Mouse (Mus musculus) inflammation-experienced regulatory T-cells (primary cell): ENCODE measurements around the gene Rilp. TPM values are rescaled to one million over a fixed set of nuclear protein-coding genes. Genes with fewer than 3 reads are reported as not detected.

ENCODE experiments used
- polyA plus RNA-seq, 2 experiments: library from polyadenylated mRNA; unstranded; fragments of 100-300 nt; shearing (Covaris generic); gene quantifications; one replicate each; pipeline ENCODE4 v1.2.1; 2017

Gene Rilp
- polyA plus RNA-seq: under 1 TPM; 0.24 to 0.40 TPM

DNA sequence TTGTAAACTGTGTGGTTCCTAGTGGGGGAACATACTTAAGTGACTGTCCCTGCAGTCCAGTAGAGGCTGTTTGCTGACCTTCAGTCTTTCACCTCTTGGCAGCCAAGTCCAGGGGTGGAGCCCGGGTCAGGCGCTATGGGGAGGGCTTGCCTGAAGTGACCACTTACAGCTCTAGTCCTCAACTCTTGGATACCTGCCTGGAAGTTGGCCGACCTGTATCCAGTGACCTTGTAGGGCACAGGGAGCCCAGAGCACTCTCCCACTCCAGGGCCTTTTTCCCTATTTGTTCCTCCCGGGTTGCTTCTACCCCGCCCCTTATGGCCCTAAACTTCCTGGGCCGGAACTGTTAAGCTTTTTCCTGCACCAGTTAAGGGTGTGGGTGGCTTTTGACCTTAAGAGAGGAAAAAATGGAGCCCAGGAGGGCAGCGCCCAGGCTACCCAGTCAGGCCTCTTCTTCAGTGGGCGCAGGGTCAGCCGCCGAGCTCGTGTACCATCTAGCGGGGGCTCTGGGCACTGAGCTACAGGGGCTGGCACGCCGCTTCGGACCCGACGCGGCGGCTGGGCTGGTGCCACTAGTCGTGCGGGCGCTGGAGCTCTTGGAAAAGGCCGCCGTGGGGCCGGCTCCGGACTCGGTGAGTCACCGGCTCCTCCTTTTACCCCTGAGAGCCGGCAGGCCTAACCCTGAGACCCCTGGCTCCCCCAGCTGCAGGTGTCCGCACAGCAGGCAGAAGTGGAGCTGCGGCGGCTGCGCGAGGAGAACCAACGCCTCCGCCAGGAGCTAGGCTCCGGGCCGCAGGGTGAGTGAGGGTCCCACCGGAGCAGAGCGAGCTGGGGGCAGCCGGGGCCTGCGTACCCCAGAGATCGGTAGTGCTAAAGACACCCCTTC is at the start of gene Rilp:
Rilp (plus strand) TSS at position 354 of the 886 bp plus-strand sequence.

DNA sequence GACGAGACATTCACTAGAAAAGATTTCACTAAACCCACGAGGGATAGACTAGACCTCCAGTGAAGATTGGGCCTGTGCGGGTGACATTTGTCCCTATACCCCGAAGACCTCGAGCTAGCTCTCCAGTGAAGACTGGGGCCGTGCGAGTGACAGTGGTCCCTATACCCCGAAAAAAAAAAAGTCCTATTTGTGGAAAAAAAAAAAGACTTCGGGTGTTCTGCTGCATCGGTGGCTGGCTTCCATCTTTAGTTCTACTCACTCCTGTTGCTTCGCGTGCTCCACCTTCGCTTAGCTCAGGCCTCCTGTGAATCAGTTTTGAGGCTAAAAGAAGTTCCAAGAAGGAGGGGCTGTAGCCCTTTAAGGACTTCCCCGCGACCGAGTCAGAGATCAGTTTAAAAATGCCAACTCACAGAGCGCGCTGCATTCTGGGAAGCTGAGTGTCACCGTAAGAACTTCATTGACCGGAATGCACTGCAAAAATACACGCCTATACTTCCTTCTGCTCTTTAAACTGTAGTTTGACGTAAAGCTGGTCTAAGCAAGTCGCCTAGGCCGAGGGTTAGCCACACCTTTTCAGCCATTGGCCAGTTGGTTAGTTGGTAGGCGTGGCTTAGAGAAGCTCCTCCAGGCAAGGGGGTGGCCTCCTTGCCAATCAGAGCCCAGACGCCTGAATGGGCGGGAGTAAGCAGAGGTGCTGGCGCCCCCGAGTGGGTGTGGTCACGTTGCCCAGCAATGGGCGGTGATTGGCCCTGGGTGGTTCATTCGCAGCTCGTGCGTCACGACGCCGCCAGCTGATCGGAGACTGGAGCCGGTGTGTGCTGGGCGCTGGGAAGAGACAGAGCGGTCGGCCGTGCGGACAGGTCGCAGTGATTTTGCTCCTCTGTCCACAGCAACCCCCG is 48.8 kb upstream of the Rilp start, which contains the start of gene Tlcd2:
Tlcd2 (plus strand) TSS at position 872 of the 899 bp plus-strand sequence.

DNA sequence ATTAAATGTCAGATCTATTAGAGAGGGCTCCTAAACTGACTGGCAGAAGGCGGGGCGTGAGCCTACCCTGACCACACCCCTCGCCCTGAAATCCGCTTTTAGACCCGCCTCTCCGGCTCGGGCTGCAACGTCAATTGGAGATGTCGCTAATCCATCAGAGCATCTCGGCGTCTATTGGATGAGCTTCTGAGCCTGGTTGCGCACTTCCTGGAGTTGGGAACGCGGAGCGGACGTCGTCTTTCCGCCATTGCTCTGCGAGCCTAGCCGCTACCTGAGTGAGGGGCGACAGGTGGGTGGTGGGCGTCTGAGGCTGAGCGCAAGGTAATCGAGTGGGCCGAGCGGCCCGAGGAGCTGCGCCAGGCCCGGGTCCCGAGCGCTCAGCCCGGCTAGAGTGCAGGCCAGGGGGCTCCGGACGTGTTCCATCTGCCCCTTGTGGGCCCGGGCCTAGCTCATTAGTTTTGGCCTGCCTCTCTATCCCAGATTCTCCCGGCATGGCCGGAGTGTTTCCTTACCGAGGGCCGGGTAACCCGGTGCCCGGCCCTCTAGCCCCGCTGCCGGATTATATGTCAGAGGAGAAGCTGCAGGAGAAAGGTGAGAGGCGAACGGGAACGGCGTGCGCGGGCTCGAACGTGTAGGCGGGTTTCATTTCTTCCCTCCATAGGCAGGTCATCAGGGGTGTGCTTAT is 23.2 kb upstream of the Rilp start, which contains the start of gene Prpf8:
Prpf8 (plus strand) TSS at position 216 of the 685 bp plus-strand sequence.

DNA sequence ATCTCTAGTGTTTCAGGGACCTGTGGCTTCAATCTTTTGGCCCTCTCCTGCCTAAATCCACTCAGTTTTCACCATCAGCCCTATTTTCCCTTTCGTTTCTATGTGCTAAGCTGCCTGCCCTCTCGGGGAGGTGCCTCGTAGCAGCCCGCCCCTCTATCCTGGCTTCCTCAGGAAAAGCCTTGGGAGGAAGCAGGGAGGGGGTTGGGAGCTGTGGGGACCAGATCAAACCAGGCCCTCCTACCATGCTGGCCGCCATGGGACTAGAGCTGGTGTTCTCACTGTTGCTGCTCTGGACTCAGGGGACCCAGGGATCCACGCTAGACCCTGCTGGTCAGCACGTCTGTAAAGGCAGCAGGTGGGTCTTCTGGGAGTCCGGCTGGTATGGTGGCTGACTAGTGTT is 3.4 kb downstream of the Rilp start, which contains the start of gene Scarf1:
Scarf1 (plus strand) TSS at position 205 of the 400 bp plus-strand sequence.

DNA sequence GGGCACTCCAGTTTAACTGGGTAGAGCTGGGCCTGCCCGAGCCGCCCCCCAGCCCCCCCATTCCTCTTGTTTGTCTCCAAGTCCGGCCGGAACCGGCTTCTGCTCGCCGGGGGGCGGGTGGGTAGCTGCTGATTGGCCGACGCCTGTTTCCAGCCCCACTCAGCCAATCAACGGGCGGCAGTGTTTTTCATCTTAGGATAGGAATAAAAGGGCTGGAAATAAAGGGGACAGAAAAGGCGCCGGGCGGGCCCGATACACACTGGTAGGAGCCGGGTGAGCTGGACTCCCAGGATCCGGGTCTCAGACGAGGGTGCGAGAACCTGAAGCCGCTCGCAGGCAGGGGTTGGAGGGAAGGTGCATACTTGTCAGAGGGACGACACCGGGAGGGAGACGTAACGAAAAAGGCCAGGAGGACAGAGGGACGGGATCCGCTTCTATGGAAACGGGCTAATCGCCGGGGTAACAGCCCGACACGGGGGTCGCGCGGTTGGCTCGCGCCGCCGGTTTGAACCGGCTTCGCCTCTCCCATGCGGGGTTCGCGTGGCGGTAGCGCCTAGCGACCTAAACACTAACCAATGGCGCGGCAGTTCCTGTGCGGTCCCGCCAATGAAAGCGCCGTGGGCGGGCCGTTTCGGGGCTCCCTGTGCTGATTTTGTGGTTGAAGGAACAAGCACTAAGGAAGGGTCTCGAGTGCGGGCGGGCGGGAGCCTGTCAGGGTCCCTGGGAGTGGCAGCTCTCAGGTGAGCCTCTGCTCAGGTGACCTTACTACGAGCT is 21.8 kb downstream of the Rilp start, which contains the start of gene Slc43a2:
Slc43a2 (plus strand) TSS at position 226 of the 774 bp plus-strand sequence.

Other genes with a start within 250 kb of the Rilp start
- gene Rpa1, start 161.8 kb upstream of the Rilp start, polyA plus RNA-seq: 100 to 1,000 TPM; 121 to 135 TPM
- gene Smyd4, start 161.7 kb upstream of the Rilp start, polyA plus RNA-seq: 10 to 100 TPM; 14.2 to 19.9 TPM
- 1 to 10 TPM; 3.9 to 5.6 TPM for gene Serpinf1, start 87.4 kb upstream of the Rilp start, polyA plus RNA-seq
- under 1 TPM in 1 of 2 experiments, not detected in 1; 0.17 TPM for gene Serpinf2, start 70.5 kb upstream of the Rilp start, polyA plus RNA-seq
- gene Wdr81, start 55.4 kb upstream of the Rilp start, polyA plus RNA-seq: 10 to 100 TPM; 13.6 to 14.9 TPM
- gene Tlcd2, start 48.4 kb upstream of the Rilp start, polyA plus RNA-seq: 10 to 100 TPM in 1 of 2 experiments, 1 to 10 TPM in 1; 4.4 to 11.1 TPM
- gene Prpf8, start 23.3 kb upstream of the Rilp start, polyA plus RNA-seq: 10 to 100 TPM; 50.5 to 54.7 TPM
- 1 to 10 TPM; 1.2 to 5.0 TPM for gene Scarf1, start 3.4 kb downstream of the Rilp start, polyA plus RNA-seq
- gene Slc43a2, start 21.6 kb downstream of the Rilp start, polyA plus RNA-seq: 10 to 100 TPM; 34.3 to 47.3 TPM
- 100 to 1,000 TPM; 318 to 366 TPM for gene Pitpna, start 78.0 kb downstream of the Rilp start, polyA plus RNA-seq
- 100 to 1,000 TPM; 117 to 127 TPM for gene Inpp5k, start 120.9 kb downstream of the Rilp start, polyA plus RNA-seq
- gene Myo1c, start 140.4 kb downstream of the Rilp start, polyA plus RNA-seq: 10 to 100 TPM; 40.1 to 45.4 TPM
- 10 to 100 TPM; 47.7 to 62.6 TPM for gene Crk, start 169.2 kb downstream of the Rilp start, polyA plus RNA-seq
- 100 to 1,000 TPM; 191 to 194 TPM for gene Ywhae, start 222.8 kb downstream of the Rilp start, polyA plus RNA-seq